Mouse (Mus musculus) A20 (cell line): ENCODE results near the gene Ets1.

Experiments used
- DNase-seq: peaks from one replicate; pipeline ENCODE4 v3.0.0-alpha.2; 2011; ENCODE audit warnings: low read depth, low spot score

Gene Ets1

GRCm38 (mm10) chr9:32711768-32712167 is 75.7 kb downstream of the Ets1 start:
- DNase-seq: no peak

GRCm38 (mm10) chr9:32712383-32712910 is 76.4 kb downstream of the Ets1 start:
- no peak for DNase-seq

GRCm38 (mm10) chr9:32713106-32713505 is 77.1 kb downstream of the Ets1 start:
- DNase-seq: no peak

- DNase-seq: no peak
These were observed 77.8 kb downstream of the Ets1 start for GRCm38 (mm10) chr9:32713790-32714189.

- DNase-seq: no peak
These were observed 78.5 kb downstream of the Ets1 start for GRCm38 (mm10) chr9:32714487-32714886.

GRCm38 (mm10) chr9:32715806-32716466 is 79.9 kb downstream of the Ets1 start:
- no peak for DNase-seq

GRCm38 (mm10) chr9:32717268-32717920 is 81.4 kb downstream of the Ets1 start:
- DNase-seq: no peak

GRCm38 (mm10) chr9:32717931-32718820 is 82.2 kb downstream of the Ets1 start:
- peak; percentile 55 for DNase-seq

GRCm38 (mm10) chr9:32718868-32719267 is 82.8 kb downstream of the Ets1 start:
- no peak for DNase-seq

- DNase-seq: no peak
These were observed 83.9 kb downstream of the Ets1 start for GRCm38 (mm10) chr9:32719941-32720263.

GRCm38 (mm10) chr9:32720264-32721031 is 84.4 kb downstream of the Ets1 start:
- DNase-seq: peak; percentile 82

GRCm38 (mm10) chr9:32721081-32721480 is 85.1 kb downstream of the Ets1 start:
- DNase-seq: no peak

GRCm38 (mm10) chr9:32722205-32722604 is 86.2 kb downstream of the Ets1 start:
- DNase-seq: no peak

- no peak for DNase-seq
These were observed 86.9 kb downstream of the Ets1 start for GRCm38 (mm10) chr9:32722969-32723368.

- DNase-seq: no peak
These were observed 88.3 kb downstream of the Ets1 start for GRCm38 (mm10) chr9:32724131-32724825.

GRCm38 (mm10) chr9:32725902-32726301 is 89.9 kb downstream of the Ets1 start:
- no peak for DNase-seq

- DNase-seq: peak; percentile 50
These were observed 90.6 kb downstream of the Ets1 start for GRCm38 (mm10) chr9:32726595-32726994.

- no peak for DNase-seq
These were observed 91.0 kb downstream of the Ets1 start for GRCm38 (mm10) chr9:32727058-32727457.

GRCm38 (mm10) chr9:32728306-32728705 is 92.3 kb downstream of the Ets1 start:
- no peak for DNase-seq

- no peak for DNase-seq
These were observed 92.8 kb downstream of the Ets1 start for GRCm38 (mm10) chr9:32728806-32729205.

GRCm38 (mm10) chr9:32729207-32729606 is 93.2 kb downstream of the Ets1 start:
- no peak for DNase-seq
